Mouse (Mus musculus): ENCODE data around the gene Minpp1.

DNA sequence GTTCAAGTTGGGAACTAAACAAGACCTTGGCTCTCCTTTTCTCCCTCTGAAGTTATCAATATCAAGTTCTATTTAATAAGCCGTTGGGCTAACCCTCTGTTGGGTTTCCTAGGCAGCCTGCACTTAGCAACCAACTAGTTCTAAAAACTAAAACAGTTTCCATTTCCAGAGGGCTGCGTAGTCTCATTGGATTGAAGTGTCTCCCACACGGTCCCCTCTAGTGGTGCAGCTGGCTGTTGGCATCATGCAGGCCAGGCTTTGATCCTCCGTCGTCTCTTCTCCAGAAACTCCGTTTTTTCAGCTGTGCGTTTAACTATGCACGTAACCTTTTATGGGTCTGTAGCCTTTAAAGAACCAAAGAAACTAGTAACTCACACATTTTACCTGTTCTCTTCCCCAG lies 7.9 kb downstream of the Minpp1 start:
- TF ChIP-seq CTCF (IDR thresholded peaks at IDR 0.05) (no peak), EP300 (IDR thresholded peaks at IDR 0.05) (no peak)
